10 mouse cellular contexts compared by ENCODE assay signal in the genomic region with DNA sequence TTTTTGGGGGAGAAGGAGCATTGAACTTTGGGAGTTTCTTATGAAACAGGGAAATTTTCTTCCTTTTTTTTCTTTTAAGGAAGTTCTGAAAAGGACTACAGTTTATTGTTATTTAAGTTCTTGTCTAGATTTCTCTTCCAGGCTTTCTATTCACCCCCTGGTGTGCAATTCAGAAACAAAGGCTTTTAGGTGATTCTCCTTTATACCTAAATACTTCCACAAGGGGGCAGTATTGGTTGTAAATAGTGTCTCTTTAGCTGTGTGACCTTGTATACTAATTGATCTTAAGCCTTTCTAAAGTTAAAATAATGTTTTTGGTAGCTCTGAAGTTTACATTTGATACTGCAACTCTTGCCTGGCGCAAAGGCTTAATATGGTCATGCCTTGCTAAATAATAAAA. TPM values are rescaled to one million over a fixed set of nuclear protein-coding genes. Genes with fewer than 3 reads are reported as not detected.
DNase-seq lines count a peak whose midpoint lies in the region; ATAC-seq lines count a peak whose summit lies in the region.
"Had no signal": no experiment of that assay in that cellular context is flagged by ENCODE, and none has a peak within 500 bp of the region (broad histone marks: within the 10 kb centered on the region; RNA-seq: fewer than 3 reads in every experiment).

No protein-coding gene starts in this region.

- ATAC-seq in CD4-positive, CD25-positive, alpha-beta regulatory T cell, adult 4 months = peak; percentile 50

- DNase-seq in kidney, adult 9 months = peak; percentile 69
- DNase-seq in kidney, postnatal 4 days = no peak
- DNase-seq in NIH3T3 (ENCODE audit: low read depth) = peak; percentile 56
- peak; percentile 88 for DNase-seq in induced T-regulatory cell, adult 2 months (ENCODE audit: low read depth)
- no peak for DNase-seq in gastrocnemius, adult 18-20 months (ENCODE audit: low spot score)
- DNase-seq in gastrocnemius, postnatal 25 days = no peak
- DNase-seq: cerebellum, adult 18-20 months; kidney, adult 8-10 months; thymus, postnatal 25 days had no signal

RNA-seq across cellular contexts. Expression of gene Cox5a, which starts 2.7 kb away (rescaled TPM):
- polyA plus RNA-seq in CD4-positive, CD25-positive, alpha-beta regulatory T cell, adult 4 months (2017; shearing (Covaris generic)) = 100 to 1,000 TPM; 197 to 242 TPM
- 1,000 to 10,000 TPM; 1,174 to 1,300 TPM for total RNA-seq in gastrocnemius, adult 18-20 months (2021)
- total RNA-seq in gastrocnemius, postnatal 25 days (2021) = 1,000 to 10,000 TPM; 1,447 to 1,511 TPM

RNA-seq across cellular contexts. Expression of gene Fam219b, which starts 13.6 kb away (rescaled TPM):
- polyA plus RNA-seq in CD4-positive, CD25-positive, alpha-beta regulatory T cell, adult 4 months (2017; shearing (Covaris generic)) = 10 to 100 TPM; 22.2 to 29.8 TPM
- total RNA-seq in gastrocnemius, adult 18-20 months (2021) = 1 to 10 TPM; 5.6 to 6.3 TPM
- 1 to 10 TPM; 3.3 to 5.6 TPM for total RNA-seq in gastrocnemius, postnatal 25 days (2021)

RNA-seq across cellular contexts. Expression of gene Rpp25, which starts 19.9 kb away (rescaled TPM):
- not detected for polyA plus RNA-seq in CD4-positive, CD25-positive, alpha-beta regulatory T cell, adult 4 months (2017; shearing (Covaris generic))
- not detected for total RNA-seq in gastrocnemius, adult 18-20 months (2021)
- total RNA-seq in gastrocnemius, postnatal 25 days (2021) = not detected

RNA-seq across cellular contexts. Expression of gene Mpi, which starts 28.8 kb away (rescaled TPM):
- polyA plus RNA-seq in CD4-positive, CD25-positive, alpha-beta regulatory T cell, adult 4 months (2017; shearing (Covaris generic)) = 10 to 100 TPM; 15.7 to 17.9 TPM
- total RNA-seq in gastrocnemius, adult 18-20 months (2021) = 10 to 100 TPM; 75.0 to 76.2 TPM
- 10 to 100 TPM; 75.1 to 87.6 TPM for total RNA-seq in gastrocnemius, postnatal 25 days (2021)

RNA-seq across cellular contexts. Expression of gene Scamp2, which starts 37.0 kb away (rescaled TPM):
- 100 to 1,000 TPM in 1 of 2 experiments, 10 to 100 TPM in 1; 92.6 to 119 TPM for polyA plus RNA-seq in CD4-positive, CD25-positive, alpha-beta regulatory T cell, adult 4 months (2017; shearing (Covaris generic))
- 10 to 100 TPM; 41.8 to 43.1 TPM for total RNA-seq in gastrocnemius, adult 18-20 months (2021)
- 10 to 100 TPM; 31.3 to 36.9 TPM for total RNA-seq in gastrocnemius, postnatal 25 days (2021)

Comparison
In these comparisons a context has a peak if more than half of its experiments do, and no peak if none do; other contexts are left out.
1. DNase-seq: peak in kidney, adult 9 months (single experiment), NIH3T3 (single experiment) and induced T-regulatory cell, adult 2 months (single experiment); none in kidney, postnatal 4 days (0 of 2), gastrocnemius, adult 18-20 months (single experiment) and gastrocnemius, postnatal 25 days (single experiment).